Mouse (Mus musculus) liver, embryonic 14.5 days (tissue): ENCODE measurements around the gene Gmds. TPM values are rescaled to one million over a fixed set of nuclear protein-coding genes. Genes with fewer than 3 reads are reported as not detected.
A peak's percentile ranks its signal among the peaks of the same experiment; 100 is the strongest.

ENCODE experiments used
- ATAC-seq: fragments of 200-750 bp; cut with Nextera tagmentation; 2 replicates; pipeline ENCODE4 v1.8.0; 2017; ENCODE audit warnings: moderate number of reproducible peaks, mild to moderate bottlenecking, moderate library complexity; ENCODE audit not compliant: insufficient read depth
- DNase-seq, 3 experiments: peaks; one replicate each; pipeline ENCODE4 v3.0.0-alpha.2; 2012 to 2013; ENCODE audit warnings: low read depth in 3 of 3, low spot score in 3 of 3
- H3K27ac ChIP-seq: fragments of 300-500 bp; sonication (generic); 2 replicates; pipeline ENCODE4 v1.5.1; 2014; ENCODE audit warnings: moderate library complexity, mild to moderate bottlenecking, control low read depth, inconsistent platforms
- H3K27me3 ChIP-seq: fragments of 300-500 bp; sonication (generic); 2 replicates; pipeline ENCODE4 v1.6.1; 2014; ENCODE audit warnings: mild to moderate bottlenecking, low read length, moderate library complexity; ENCODE audit not compliant: control insufficient read depth, insufficient read depth
- H3K36me3 ChIP-seq: fragments of 300-500 bp; sonication (generic); replicated peaks from 2 replicates; pipeline ENCODE4 v1.6.1; 2014; ENCODE audit warnings: low read depth; ENCODE audit not compliant: control insufficient read depth, insufficient read depth
- H3K4me1 ChIP-seq, 2 experiments: fragments of 200-500 bp in 1 of 2; fragments of 300-500 bp in 1 of 2; sonication (generic) in 1 of 2; replicated peaks; 2 replicates each; pipeline ENCODE4 v1.6.1; 2012 to 2014; ENCODE audit warnings: antibody characterized with exemption in 1 of 2, inconsistent platforms in 1 of 2, low read length in 1 of 2; ENCODE audit not compliant: control insufficient read depth in 2 of 2, insufficient read depth in 2 of 2
- H3K4me2 ChIP-seq: fragments of 300-500 bp; sonication (generic); 2 replicates; pipeline ENCODE4 v1.6.1; 2014; ENCODE audit warnings: low read depth, mild to moderate bottlenecking, control low read depth, moderate library complexity
- H3K4me3 ChIP-seq, 2 experiments: fragments of 200-500 bp in 1 of 2; fragments of 300-500 bp in 1 of 2; sonication (generic) in 1 of 2; 2 replicates each; pipeline ENCODE4 v1.5.1; 2012 to 2014; ENCODE audit warnings: low read depth in 2 of 2, low read length in 2 of 2, mild to moderate bottlenecking in 2 of 2, control low read depth in 1 of 2, inconsistent platforms in 1 of 2, moderate library complexity in 1 of 2; ENCODE audit not compliant: insufficient read depth in 1 of 2
- H3K9ac ChIP-seq: fragments of 300-500 bp; sonication (generic); replicated peaks from 2 replicates; pipeline ENCODE4 v1.6.1; 2014; ENCODE audit warnings: mild to moderate bottlenecking, control low read depth, moderate library complexity
- H3K9me3 ChIP-seq: fragments of 300-500 bp; sonication (generic); 2 replicates; pipeline ENCODE4 v1.6.1; 2016; ENCODE audit warnings: low read length, mixed read lengths; ENCODE audit not compliant: control insufficient read depth
- CTCF ChIP-seq: IDR thresholded peaks from 2 replicates; pipeline ENCODE4 v1.5.1; 2016; ENCODE audit warnings: antibody characterized with exemption, low read depth, control low read depth
- EP300 ChIP-seq: IDR thresholded peaks from 2 replicates; pipeline ENCODE4 v1.6.1; 2016; ENCODE audit warnings: antibody characterized with exemption, low read depth
- WGBS: fragments of 180-500 bp; shearing (Covaris S2); extraction: QIAGEN DNeasy Blood & Tissue Kit; methylation state at CpG from one replicate; pipeline ENCODE4 v1.1.7; 2014; ENCODE audit not compliant: insufficient replicate concordance; 5-methylcytosine and 5-hydroxymethylcytosine counted together
- polyA plus RNA-seq, 2 experiments: library from polyadenylated mRNA; depleted of rRNA in 1 of 2; stranded (reverse) in 1 of 2; unstranded in 1 of 2; fragments of >200 nt; fragmentation: Nextera tagmentation in 1 of 2; extraction: Ambion mirVana in 1 of 2; gene quantifications; 2 replicates each; pipeline versions ENCODE4 v1.2.1 to v1.2.3; 2012 to 2014

Gmds gene
- polyA plus RNA-seq, 2 experiments: 3.7 to 7.4 TPM

GRCm38 (mm10) chr13:31821050-31821449 is 517.5 kb downstream of the Gmds start:
- H3K36me3 ChIP-seq: no peaks in the 10 kb centered on the region
- WGBS: 30% methylated on average over 6 of the region's 6 CpGs
- ATAC-seq: no peak

GRCm38 (mm10) chr13:31820587-31821017 is 517.9 kb downstream of the Gmds start:
- Histone ChIP-seq H3K36me3 (no peaks in the 10 kb centered on the region), H3K27me3 (peaks cover 5% of the 10 kb centered on the region; the same call in 1 of the 2 replicates), H3K4me2 (peak overlapping the region; percentile 17), H3K4me3 (no peak overlapping the region; a peak in 1 of 4 replicates), H3K4me1 (0 out of 4 replicates have a peak, but pooled peaks cover 0 to 4% of the 10 kb centered on the region in 2 experiments), H3K27ac (no peak overlapping the region), H3K9ac (no peak overlapping the region), H3K9me3 (no peaks in the 10 kb centered on the region)
- WGBS: 13% methylated on average over 16 of the region's 16 CpGs
- no peak for DNase-seq
- no peak for TF ChIP-seq CTCF
- ATAC-seq: no peak

More at GRCm38 (mm10) chr13:31821050-31821449, 517.5 kb downstream of the Gmds start:
- Histone ChIP-seq H3K4me3 (no peak overlapping the region; a peak in 1 of 4 replicates), H3K4me2 (peak overlapping the region; percentile 17), H3K4me1 (0 out of 4 replicates have a peak, but pooled peaks cover 0 to 4% of the 10 kb centered on the region in 2 experiments), H3K27me3 (peaks cover 3% of the 10 kb centered on the region; the same call in 1 of the 2 replicates), H3K9me3 (no peaks in the 10 kb centered on the region), H3K9ac (no peak overlapping the region), H3K27ac (no peak overlapping the region)
- DNase-seq: no peak
- no peak for TF ChIP-seq EP300

GRCm38 (mm10) chr13:31819664-31820405 is 518.7 kb downstream of the Gmds start:
- Histone ChIP-seq H3K9ac (no peak overlapping the region), H3K4me1 (0 out of 4 replicates have a peak, but pooled peaks cover 0 to 4% of the 10 kb centered on the region in 2 experiments), H3K4me2 (no peak overlapping the region), H3K27me3 (peaks cover 8% of the 10 kb centered on the region; the same call in 1 of the 2 replicates), H3K4me3 (no peak overlapping the region), H3K36me3 (no peaks in the 10 kb centered on the region), H3K9me3 (no peaks in the 10 kb centered on the region), H3K27ac (no peak overlapping the region)
- 53% methylated on average over 14 of the region's 14 CpGs for WGBS
- TF ChIP-seq EP300: no peak
- no peak for TF ChIP-seq CTCF
- ATAC-seq (no peak), DNase-seq (no peak)

GRCm38 (mm10) chr13:31818337-31818736 is 520.2 kb downstream of the Gmds start:
- ATAC-seq (no peak), DNase-seq (no peak)
- Histone ChIP-seq H3K9ac (no peak overlapping the region), H3K4me3 (no peak overlapping the region), H3K36me3 (no peaks in the 10 kb centered on the region), H3K4me1 (0 out of 4 replicates have a peak, but pooled peaks cover 0 to 4% of the 10 kb centered on the region in 2 experiments), H3K27me3 (peaks cover 23% of the 10 kb centered on the region), H3K4me2 (no peak overlapping the region), H3K9me3 (no peaks in the 10 kb centered on the region), H3K27ac (no peak overlapping the region)
- no peak for TF ChIP-seq CTCF
- TF ChIP-seq EP300: no peak
- 49% methylated on average over 7 of the region's 7 CpGs for WGBS

GRCm38 (mm10) chr13:31815383-31816003 is 523.0 kb downstream of the Gmds start:
- no peak for ATAC-seq
- Histone ChIP-seq H3K4me2 (no peak overlapping the region), H3K27me3 (peaks cover 49% of the 10 kb centered on the region), H3K4me3 (no peak overlapping the region), H3K36me3 (no peaks in the 10 kb centered on the region), H3K4me1 (no peaks in the 10 kb centered on the region), H3K9me3 (no peaks in the 10 kb centered on the region), H3K9ac (no peak overlapping the region), H3K27ac (no peak overlapping the region)
- no peak for DNase-seq
- TF ChIP-seq CTCF: no peak
- no peak for TF ChIP-seq EP300
- WGBS: 30% methylated on average over 15 of the region's 15 CpGs
